Comparison of ENCODE assay signal across 25 mouse cellular contexts in the genomic region with DNA sequence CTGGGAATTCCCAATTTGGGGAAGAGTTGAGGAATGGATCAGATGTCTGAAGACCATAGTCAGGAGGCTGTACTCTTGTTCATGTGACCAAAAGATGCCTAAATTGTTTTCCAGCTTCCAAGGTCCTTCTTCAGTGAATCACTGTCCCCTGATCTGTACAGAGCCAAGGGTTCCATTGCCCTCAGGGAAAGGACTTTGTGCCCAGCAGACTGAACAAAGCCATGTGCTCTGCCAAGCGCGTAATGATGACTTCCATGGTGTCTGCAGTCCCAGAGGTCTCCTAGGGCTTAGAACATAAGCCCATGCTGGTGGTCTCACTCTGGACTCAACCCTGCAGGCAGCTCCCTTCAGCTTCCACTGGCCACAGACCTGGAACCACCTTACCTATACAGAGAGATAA. TPM values are rescaled to one million over a fixed set of nuclear protein-coding genes. Genes with fewer than 3 reads are reported as not detected.
"Had no signal": no experiment of that assay in that cellular context is flagged by ENCODE, and none has a peak within 500 bp of the region (broad histone marks: within the 10 kb centered on the region; RNA-seq: fewer than 3 reads in every experiment).

No protein-coding gene starts in this region.

- ATAC-seq: hindbrain, postnatal 0 days; inflammation-experienced regulatory T-cells, adult 6 months; intestine, postnatal 0 days; midbrain, embryonic 13.5 days; midbrain, embryonic 16.5 days had no signal

- H3K4me2 ChIP-seq: liver, embryonic 11.5 days; liver, embryonic 15.5 days; lung, embryonic 15.5 days; midbrain, embryonic 13.5 days; neural tube, embryonic 13.5 days had no signal

- DNase-seq: layer of hippocampus, postnatal 36 days; lung, adult 18-20 months; lung, postnatal 10 days; lung, postnatal 36 days; retina, postnatal 1 day; right cerebral cortex, postnatal 25 days; thymus, postnatal 25 days had no signal

- H3K27ac ChIP-seq: hindbrain, postnatal 0 days; kidney, postnatal 0 days; left cerebral cortex, adult 2 months; liver, embryonic 15.5 days; lung, embryonic 15.5 days; midbrain, embryonic 10.5 days; midbrain, embryonic 13.5 days; neural tube, embryonic 13.5 days had no signal

- H3K9me3 ChIP-seq: liver, embryonic 15.5 days; lung, embryonic 15.5 days; megakaryocyte, embryonic 14.5 days; midbrain, embryonic 10.5 days; midbrain, embryonic 13.5 days; neural tube, embryonic 13.5 days had no signal

- H3K36me3 ChIP-seq: liver, embryonic 15.5 days; lung, embryonic 15.5 days; midbrain, embryonic 10.5 days; midbrain, embryonic 13.5 days; neural tube, embryonic 13.5 days had no signal

- H3K9ac ChIP-seq: liver, embryonic 15.5 days; lung, embryonic 15.5 days; midbrain, embryonic 13.5 days; neural tube, embryonic 13.5 days had no signal

- H3K4me3 ChIP-seq: left cerebral cortex, adult 2 months; liver, embryonic 15.5 days; lung, embryonic 15.5 days; megakaryocyte, embryonic 14.5 days; midbrain, embryonic 10.5 days; midbrain, embryonic 13.5 days; myocyte; neural tube, embryonic 13.5 days had no signal

- H3K4me1 ChIP-seq: liver, embryonic 15.5 days; lung, embryonic 15.5 days; midbrain, embryonic 10.5 days; midbrain, embryonic 13.5 days; neural tube, embryonic 13.5 days had no signal

- H3K27me3 ChIP-seq: liver, embryonic 15.5 days; lung, embryonic 15.5 days; midbrain, embryonic 13.5 days; neural tube, embryonic 13.5 days had no signal

RNA-seq across cellular contexts. Expression of a gene that starts 4.5 kb away (rescaled TPM):
- polyA plus RNA-seq: hindbrain, postnatal 0 days; inflammation-experienced regulatory T-cells, adult 6 months; limb, embryonic 11.5 days; limb, embryonic 14.5 days; liver, embryonic 11.5 days; lung, embryonic 15.5 days; midbrain, embryonic 10.5 days; midbrain, embryonic 13.5 days; midbrain, embryonic 16.5 days; myocyte; neural tube, embryonic 13.5 days; spleen, adult 2 months had no signal

RNA-seq across cellular contexts. Expression of a gene that starts 13.1 kb away (rescaled TPM):
- polyA plus RNA-seq: hindbrain, postnatal 0 days; inflammation-experienced regulatory T-cells, adult 6 months; limb, embryonic 11.5 days; midbrain, embryonic 10.5 days; midbrain, embryonic 13.5 days; midbrain, embryonic 16.5 days; neural tube, embryonic 13.5 days had no signal

RNA-seq across cellular contexts. Expression of a gene that starts 28.7 kb away (rescaled TPM):
- polyA plus RNA-seq: hindbrain, postnatal 0 days; limb, embryonic 11.5 days; midbrain, embryonic 10.5 days; midbrain, embryonic 16.5 days had no signal

RNA-seq across cellular contexts. Expression of a gene that starts 50.6 kb away (rescaled TPM):
- polyA plus RNA-seq: hindbrain, postnatal 0 days; inflammation-experienced regulatory T-cells, adult 6 months; limb, embryonic 11.5 days; liver, embryonic 11.5 days; lung, embryonic 15.5 days; midbrain, embryonic 10.5 days; midbrain, embryonic 13.5 days; midbrain, embryonic 16.5 days; neural tube, embryonic 13.5 days; spleen, adult 2 months; stomach, embryonic 16.5 days had no signal
